Mouse (Mus musculus): ENCODE measurements at regions not wholly inside any gene's neighbourhood (a gene's known extent, or its start where the extent isn't known, plus 50 kb on each side); places are given as distances from the start of the nearest gene placed in this dataset.
A peak's percentile ranks its signal among the peaks of the same experiment; 100 is the strongest.

GRCm38 (mm10) chr2:116716529-116717201, 161.8 kb upstream of the Tmco5 start:
- Histone ChIP-seq H3K9me3 (no peaks in the 10 kb centered on the region), H3K4me1 (replicated peaks) (no peaks in the 10 kb centered on the region), H3K27ac (no peak overlapping the region), H3K9ac (replicated peaks) (no peak overlapping the region), H3K36me3 (no peaks in the 10 kb centered on the region), H3K4me2 (no peak overlapping the region), H3K4me3 (replicated peaks) (no peak overlapping the region), H3K27me3 (no peaks in the 10 kb centered on the region)
- ATAC-seq (ENCODE audit: insufficient number of reproducible peaks, insufficient read depth, low FRiP score, low TSS enrichment, low read depth): no peak
- 75% methylated on average over 9 of the region's 9 CpGs for WGBS

- Histone ChIP-seq H3K27me3 (no peaks in the 10 kb centered on the region), H3K36me3 (no peaks in the 10 kb centered on the region), H3K9ac (replicated peaks) (no peak overlapping the region), H3K4me2 (no peak overlapping the region), H3K9me3 (no peaks in the 10 kb centered on the region), H3K4me1 (replicated peaks) (no peaks in the 10 kb centered on the region), H3K4me3 (replicated peaks) (no peak overlapping the region), H3K27ac (no peak overlapping the region)
- 80% methylated on average over 5 of the region's 5 CpGs for WGBS
- ATAC-seq (ENCODE audit: insufficient number of reproducible peaks, insufficient read depth, low FRiP score, low TSS enrichment, low read depth): no peak
Measured at GRCm38 (mm10) chr2:116718637-116719036, 159.9 kb upstream of the Tmco5 start.

- H3K9ac ChIP-seq (replicated peaks): no peak overlapping the region
- no peaks in the 10 kb centered on the region for H3K27me3 ChIP-seq
- H3K4me2 ChIP-seq: no peak overlapping the region
- no peaks in the 10 kb centered on the region for H3K36me3 ChIP-seq
- H3K27ac ChIP-seq: no peak overlapping the region
- H3K4me3 ChIP-seq (replicated peaks): no peak overlapping the region
- H3K4me1 ChIP-seq (replicated peaks): no peaks in the 10 kb centered on the region
- no peak for ATAC-seq (ENCODE audit: insufficient number of reproducible peaks, insufficient read depth, low FRiP score, low TSS enrichment, low read depth)
- H3K9me3 ChIP-seq: no peaks in the 10 kb centered on the region
- WGBS: 63% methylated on average over 1 of the region's 1 CpGs
Measured at GRCm38 (mm10) chr2:116727591-116727990, 150.9 kb upstream of the Tmco5 start.

GRCm38 (mm10) chr2:116735702-116736101, 142.8 kb upstream of the Tmco5 start:
- H3K9me3 ChIP-seq: no peaks in the 10 kb centered on the region
- peak; percentile 42; the same call in 1 of the 2 replicates for ATAC-seq (ENCODE audit: insufficient number of reproducible peaks, insufficient read depth, low FRiP score, low TSS enrichment, low read depth)

GRCm38 (mm10) chr2:116768459-116769047, 109.9 kb upstream of the Tmco5 start:
- no peaks in the 10 kb centered on the region for H3K4me1 ChIP-seq (replicated peaks)
- H3K27ac ChIP-seq: no peak overlapping the region
- 72% methylated on average over 15 of the region's 15 CpGs for WGBS
- H3K9me3 ChIP-seq: no peaks in the 10 kb centered on the region
- H3K27me3 ChIP-seq: no peaks in the 10 kb centered on the region
- no peak overlapping the region for H3K4me3 ChIP-seq (replicated peaks)
- no peak for ATAC-seq (ENCODE audit: insufficient number of reproducible peaks, insufficient read depth, low FRiP score, low TSS enrichment, low read depth)
- H3K36me3 ChIP-seq: no peaks in the 10 kb centered on the region
- H3K9ac ChIP-seq (replicated peaks): no peak overlapping the region
- H3K4me2 ChIP-seq: no peak overlapping the region

More at GRCm38 (mm10) chr2:116735702-116736101, 142.8 kb upstream of the Tmco5 start:
- H3K27me3 ChIP-seq: no peaks in the 10 kb centered on the region
- WGBS: 25% methylated on average over 3 of the region's 3 CpGs
- H3K9ac ChIP-seq (replicated peaks): no peak overlapping the region
- H3K4me3 ChIP-seq (replicated peaks): no peak overlapping the region
- no peaks in the 10 kb centered on the region for H3K36me3 ChIP-seq
- H3K4me1 ChIP-seq (replicated peaks): no peaks in the 10 kb centered on the region
- no peak overlapping the region for H3K4me2 ChIP-seq
- H3K27ac ChIP-seq: no peak overlapping the region

GRCm38 (mm10) chr2:116769186-116769585, 109.3 kb upstream of the Tmco5 start:
- ATAC-seq (ENCODE audit: insufficient number of reproducible peaks, insufficient read depth, low FRiP score, low TSS enrichment, low read depth): no peak
- Histone ChIP-seq H3K4me2 (no peak overlapping the region), H3K9me3 (no peaks in the 10 kb centered on the region), H3K36me3 (no peaks in the 10 kb centered on the region), H3K4me3 (replicated peaks) (no peak overlapping the region), H3K27me3 (no peaks in the 10 kb centered on the region), H3K4me1 (replicated peaks) (no peaks in the 10 kb centered on the region), H3K27ac (no peak overlapping the region), H3K9ac (replicated peaks) (no peak overlapping the region)
- 80% methylated on average over 4 of the region's 4 CpGs for WGBS

GRCm38 (mm10) chr2:116772569-116772968, 105.9 kb upstream of the Tmco5 start:
- Histone ChIP-seq H3K4me1 (replicated peaks) (no peaks in the 10 kb centered on the region), H3K9ac (replicated peaks) (no peak overlapping the region), H3K4me3 (replicated peaks) (no peak overlapping the region), H3K9me3 (no peaks in the 10 kb centered on the region), H3K36me3 (no peaks in the 10 kb centered on the region), H3K27ac (no peak overlapping the region), H3K27me3 (no peaks in the 10 kb centered on the region), H3K4me2 (no peak overlapping the region)
- ATAC-seq (ENCODE audit: insufficient number of reproducible peaks, insufficient read depth, low FRiP score, low TSS enrichment, low read depth): no peak
- 87% methylated on average over 6 of the region's 6 CpGs for whole genome bisulfite sequencing

GRCm38 (mm10) chr2:116800141-116800540, 78.3 kb upstream of the Tmco5 start:
- Histone ChIP-seq H3K9ac (replicated peaks) (no peak overlapping the region), H3K4me3 (replicated peaks) (no peak overlapping the region), H3K27ac (no peak overlapping the region), H3K4me2 (no peak overlapping the region), H3K9me3 (no peaks in the 10 kb centered on the region), H3K36me3 (no peaks in the 10 kb centered on the region), H3K4me1 (replicated peaks) (no peaks in the 10 kb centered on the region), H3K27me3 (no peaks in the 10 kb centered on the region)
- ATAC-seq (ENCODE audit: insufficient number of reproducible peaks, insufficient read depth, low FRiP score, low TSS enrichment, low read depth): no peak
- 74% methylated on average over 2 of the region's 2 CpGs for WGBS

- Histone ChIP-seq H3K9ac (replicated peaks) (no peak overlapping the region), H3K4me3 (replicated peaks) (no peak overlapping the region), H3K4me1 (replicated peaks) (no peaks in the 10 kb centered on the region), H3K36me3 (no peaks in the 10 kb centered on the region), H3K4me2 (no peak overlapping the region), H3K27ac (no peak overlapping the region), H3K9me3 (no peaks in the 10 kb centered on the region), H3K27me3 (no peaks in the 10 kb centered on the region; the same call in 1 of the 2 replicates)
- WGBS: 88% methylated on average over 7 of the region's 7 CpGs
- ATAC-seq (ENCODE audit: insufficient number of reproducible peaks, insufficient read depth, low FRiP score, low TSS enrichment, low read depth): no peak
Measured at GRCm38 (mm10) chr2:116801578-116801977, 76.9 kb upstream of the Tmco5 start.

- no peaks in the 10 kb centered on the region for H3K9me3 ChIP-seq
- no peaks in the 10 kb centered on the region for H3K4me1 ChIP-seq (replicated peaks)
- H3K36me3 ChIP-seq: no peaks in the 10 kb centered on the region
- H3K4me2 ChIP-seq: no peak overlapping the region
- no peak overlapping the region for H3K9ac ChIP-seq (replicated peaks)
- no peak for ATAC-seq (ENCODE audit: insufficient number of reproducible peaks, insufficient read depth, low FRiP score, low TSS enrichment, low read depth)
- H3K4me3 ChIP-seq (replicated peaks): no peak overlapping the region
- no peaks in the 10 kb centered on the region; the same call in 1 of the 2 replicates for H3K27me3 ChIP-seq
- WGBS: 69% methylated on average over 3 of the region's 3 CpGs
- H3K27ac ChIP-seq: no peak overlapping the region
Measured at GRCm38 (mm10) chr2:116807207-116807606, 71.3 kb upstream of the Tmco5 start.

GRCm38 (mm10) chr2:116807636-116808035, 70.9 kb upstream of the Tmco5 start:
- WGBS: 69% methylated on average over 7 of the region's 7 CpGs
- Histone ChIP-seq H3K27ac (no peak overlapping the region), H3K36me3 (no peaks in the 10 kb centered on the region), H3K4me1 (replicated peaks) (0 out of 2 replicates have a peak, but pooled peaks cover 4% of the 10 kb centered on the region), H3K4me3 (replicated peaks) (no peak overlapping the region), H3K4me2 (no peak overlapping the region), H3K9ac (replicated peaks) (no peak overlapping the region), H3K27me3 (no peaks in the 10 kb centered on the region; the same call in 1 of the 2 replicates), H3K9me3 (no peaks in the 10 kb centered on the region)
- no peak for ATAC-seq (ENCODE audit: insufficient number of reproducible peaks, insufficient read depth, low FRiP score, low TSS enrichment, low read depth)

GRCm38 (mm10) chr2:116808113-116808512, 70.4 kb upstream of the Tmco5 start:
- Histone ChIP-seq H3K9ac (replicated peaks) (no peak overlapping the region), H3K4me3 (replicated peaks) (no peak overlapping the region), H3K9me3 (no peaks in the 10 kb centered on the region), H3K27me3 (no peaks in the 10 kb centered on the region; the same call in 1 of the 2 replicates), H3K36me3 (no peaks in the 10 kb centered on the region), H3K4me2 (no peak overlapping the region), H3K4me1 (replicated peaks) (peaks cover 8% of the 10 kb centered on the region), H3K27ac (no peak overlapping the region)
- ATAC-seq (ENCODE audit: insufficient number of reproducible peaks, insufficient read depth, low FRiP score, low TSS enrichment, low read depth): no peak
- WGBS: 78% methylated on average over 6 of the region's 6 CpGs

Measured in limb, embryonic 12.5 days (tissue).